Mouse (Mus musculus): ENCODE measurements at regions not wholly inside any gene's neighbourhood (a gene's known extent, or its start where the extent isn't known, plus 50 kb on each side); places are given as distances from the start of the nearest gene placed in this dataset.

DNA sequence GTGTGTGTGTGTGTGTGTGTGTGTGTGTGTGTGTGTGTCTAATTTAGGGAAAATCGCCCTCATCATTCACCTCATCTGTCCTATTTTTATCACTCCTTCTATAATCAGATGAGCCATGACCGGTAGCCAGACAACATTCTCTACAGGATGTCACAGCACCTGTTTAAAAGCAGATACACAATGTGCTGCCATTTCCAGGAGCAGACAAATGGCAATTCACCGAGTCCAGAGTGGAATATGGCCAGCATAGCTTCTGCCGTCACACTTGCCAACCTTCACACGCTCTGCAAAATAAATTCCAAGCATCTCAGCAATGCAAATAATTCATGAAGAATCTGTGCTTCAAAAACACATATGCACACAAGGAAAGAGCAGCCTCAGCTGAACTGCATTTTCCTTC, 88.5 kb upstream of the AI593442 start:
- H3K4me3 ChIP-seq (ENCODE audit: low read depth, low read length): no peak overlapping the region
- H3K36me3 ChIP-seq (ENCODE audit: insufficient read depth): no peaks in the 10 kb centered on the region
- 47% methylated on average over 5 of the region's 5 CpGs for WGBS
- H3K9me3 ChIP-seq (ENCODE audit: low read length): no peaks in the 10 kb centered on the region
- peak; percentile 73 for DNase-seq
- 0 out of 2 replicates have a peak overlapping the region, but pooled peaks have one; percentile 45 for H3K27ac ChIP-seq (ENCODE audit: low read depth, low read length)
- no peak overlapping the region for H3K4me2 ChIP-seq (ENCODE audit: low read depth)
- no peaks in the 10 kb centered on the region for H3K4me1 ChIP-seq (ENCODE audit: insufficient read depth)
- TF ChIP-seq CTCF (IDR thresholded peaks at IDR 0.05; ENCODE audit: low read depth): no peak
- H3K27me3 ChIP-seq (ENCODE audit: insufficient read depth, low read length): no peaks in the 10 kb centered on the region
- H3K9ac ChIP-seq: no peak overlapping the region
- no peak for ATAC-seq

DNA sequence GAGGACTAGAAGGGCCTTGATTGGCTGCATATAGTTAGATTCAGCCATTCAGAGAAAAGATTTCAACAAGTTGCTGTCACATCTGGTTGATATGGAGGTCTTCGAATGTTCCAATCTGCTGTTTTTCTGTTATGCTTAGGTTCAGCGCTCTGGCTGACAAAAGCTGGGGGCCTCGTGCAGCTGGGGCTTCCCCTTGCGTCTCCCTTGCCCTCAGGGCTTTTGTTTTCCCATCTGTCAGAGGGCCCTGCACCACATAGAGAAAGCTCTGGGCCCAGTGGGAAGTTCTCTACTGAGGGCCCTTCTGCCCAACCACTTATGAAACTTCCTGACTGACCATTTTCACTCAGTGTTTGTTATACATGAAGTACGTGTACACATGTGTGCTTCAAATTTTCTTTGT, 86.2 kb upstream of the AI593442 start:
- DNase-seq: no peak
- Histone ChIP-seq H3K4me2 (ENCODE audit: low read depth) (no peak overlapping the region), H3K9ac (no peak overlapping the region), H3K4me1 (ENCODE audit: insufficient read depth) (no peaks in the 10 kb centered on the region), H3K36me3 (ENCODE audit: insufficient read depth) (no peaks in the 10 kb centered on the region), H3K27ac (ENCODE audit: low read depth, low read length) (no peak overlapping the region), H3K27me3 (ENCODE audit: insufficient read depth, low read length) (no peaks in the 10 kb centered on the region), H3K9me3 (ENCODE audit: low read length) (no peaks in the 10 kb centered on the region), H3K4me3 (ENCODE audit: low read depth, low read length) (no peak overlapping the region)
- no peak for TF ChIP-seq CTCF (IDR thresholded peaks at IDR 0.05; ENCODE audit: low read depth)
- 68% methylated on average over 5 of the region's 5 CpGs for WGBS
- no peak for ATAC-seq

DNA sequence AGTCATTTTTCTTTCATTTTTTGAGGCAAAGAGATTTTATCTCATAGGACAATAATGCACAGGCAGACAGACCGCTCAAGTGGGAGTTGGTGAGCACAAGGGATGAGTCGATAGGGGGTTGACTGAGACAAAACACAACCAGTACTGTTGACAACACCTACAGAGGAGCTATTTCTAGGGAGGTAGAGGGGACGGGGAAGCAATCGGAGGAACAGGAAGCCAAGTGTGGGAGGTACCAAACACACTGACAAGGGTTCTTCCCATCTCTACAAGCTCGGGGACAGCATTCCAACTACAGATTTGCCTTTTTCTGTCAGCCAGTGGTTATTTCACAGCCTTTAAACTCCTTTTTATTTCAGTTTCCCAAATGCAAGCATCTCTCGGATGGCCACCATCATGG, 83.3 kb upstream of the AI593442 start:
- TF ChIP-seq CTCF (IDR thresholded peaks at IDR 0.05; ENCODE audit: low read depth): no peak
- H3K4me1 ChIP-seq (ENCODE audit: insufficient read depth): no peaks in the 10 kb centered on the region
- no peaks in the 10 kb centered on the region for H3K9me3 ChIP-seq (ENCODE audit: low read length)
- no peak overlapping the region for H3K4me2 ChIP-seq (ENCODE audit: low read depth)
- 85% methylated on average over 6 of the region's 6 CpGs for WGBS
- H3K9ac ChIP-seq: no peak overlapping the region
- no peaks in the 10 kb centered on the region for H3K36me3 ChIP-seq (ENCODE audit: insufficient read depth)
- H3K27ac ChIP-seq (ENCODE audit: low read depth, low read length): no peak overlapping the region
- H3K27me3 ChIP-seq (ENCODE audit: insufficient read depth, low read length): no peaks in the 10 kb centered on the region
- H3K4me3 ChIP-seq (ENCODE audit: low read depth, low read length): no peak overlapping the region
- no peak for ATAC-seq
- no peak for DNase-seq

DNA sequence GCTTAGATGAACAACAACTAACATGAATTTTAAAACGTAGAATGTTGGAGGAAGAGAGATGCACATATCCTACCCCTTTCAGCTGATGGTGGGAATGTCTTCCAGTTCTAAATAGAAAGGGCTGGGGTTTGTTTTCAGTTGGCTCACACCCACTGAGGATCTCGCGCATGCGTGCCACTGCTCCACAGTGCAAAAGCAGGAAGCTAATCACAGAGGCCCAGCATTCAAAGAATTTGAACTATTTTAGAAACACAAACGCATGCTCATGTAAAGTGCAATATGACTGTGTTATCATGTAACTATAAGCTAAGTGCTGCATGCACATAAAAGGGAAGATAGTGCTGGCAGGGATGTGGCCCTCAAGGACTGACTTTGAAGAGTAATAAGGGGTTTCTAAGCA, 81.7 kb upstream of the AI593442 start:
- Histone ChIP-seq H3K4me2 (ENCODE audit: low read depth) (no peak overlapping the region), H3K36me3 (ENCODE audit: insufficient read depth) (no peaks in the 10 kb centered on the region), H3K4me3 (ENCODE audit: low read depth, low read length) (no peak overlapping the region), H3K27ac (ENCODE audit: low read depth, low read length) (no peak overlapping the region), H3K9ac (no peak overlapping the region), H3K27me3 (ENCODE audit: insufficient read depth, low read length) (no peaks in the 10 kb centered on the region), H3K4me1 (ENCODE audit: insufficient read depth) (no peaks in the 10 kb centered on the region), H3K9me3 (ENCODE audit: low read length) (no peaks in the 10 kb centered on the region)
- no peak for DNase-seq
- ATAC-seq: no peak
- WGBS: 78% methylated on average over 5 of the region's 5 CpGs
- no peak for TF ChIP-seq CTCF (IDR thresholded peaks at IDR 0.05; ENCODE audit: low read depth)

DNA sequence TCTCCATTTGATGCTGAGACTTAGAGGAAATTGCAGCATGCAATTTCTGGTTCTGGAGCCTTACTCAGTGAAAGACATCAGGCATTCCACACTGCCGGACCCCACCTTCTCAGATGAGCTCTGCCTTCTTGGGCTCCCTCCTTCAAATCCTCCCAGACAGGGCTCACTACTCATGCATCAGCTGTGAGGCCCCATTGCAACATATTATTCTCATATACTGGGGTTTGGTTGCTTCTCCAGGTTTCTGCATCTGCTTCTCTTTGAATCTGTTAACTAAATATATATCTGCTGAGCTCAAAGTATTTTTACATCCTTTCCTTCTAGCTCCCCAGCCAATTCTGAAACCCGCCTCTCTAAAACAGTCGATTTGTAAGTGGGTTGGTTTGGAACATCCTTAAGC, 68.8 kb upstream of the AI593442 start:
- WGBS: 67% methylated on average over 3 of the region's 3 CpGs
- H3K9me3 ChIP-seq (ENCODE audit: low read length): no peaks in the 10 kb centered on the region
- TF ChIP-seq CTCF (IDR thresholded peaks at IDR 0.05; ENCODE audit: low read depth): no peak
- no peaks in the 10 kb centered on the region for H3K4me1 ChIP-seq (ENCODE audit: insufficient read depth)
- peak overlapping the region; percentile 47 for H3K27ac ChIP-seq (ENCODE audit: low read depth, low read length)
- DNase-seq (peak; percentile 60), ATAC-seq (peak; percentile 14)
- no peak overlapping the region for H3K4me3 ChIP-seq (ENCODE audit: low read depth, low read length)
- no peak overlapping the region for H3K9ac ChIP-seq
- H3K27me3 ChIP-seq (ENCODE audit: insufficient read depth, low read length): no peaks in the 10 kb centered on the region
- no peaks in the 10 kb centered on the region for H3K36me3 ChIP-seq (ENCODE audit: insufficient read depth)
- no peak overlapping the region for H3K4me2 ChIP-seq (ENCODE audit: low read depth)

DNA sequence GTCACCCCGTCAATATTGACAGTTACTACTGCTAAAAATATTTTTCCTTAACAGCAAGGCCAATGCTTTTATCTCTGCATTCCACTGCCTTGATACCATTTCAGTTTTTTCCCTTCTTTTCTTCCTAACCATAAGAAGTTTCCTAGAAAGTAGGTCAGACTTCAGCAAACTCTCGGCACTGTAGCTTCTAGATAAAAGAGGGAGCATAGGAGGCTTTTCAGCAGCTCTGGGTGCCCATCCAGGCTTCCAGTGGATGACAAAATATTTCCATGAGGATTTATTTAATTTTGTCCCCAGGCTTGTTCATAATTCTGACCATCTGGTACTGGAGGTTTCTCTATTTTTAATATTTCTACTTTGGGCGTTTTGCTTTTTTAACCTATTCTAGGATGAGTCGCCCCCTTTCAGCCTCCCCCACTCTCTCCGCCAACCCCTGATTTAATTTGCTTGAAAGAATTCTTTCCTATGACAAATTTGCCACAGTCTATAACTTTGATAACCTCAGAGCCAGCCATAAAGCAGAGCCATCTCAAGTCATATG, 59.0 kb upstream of the AI593442 start:
- H3K9me3 ChIP-seq (ENCODE audit: low read length): no peaks in the 10 kb centered on the region
- H3K36me3 ChIP-seq (ENCODE audit: insufficient read depth): no peaks in the 10 kb centered on the region
- DNase-seq: no peak

More for the DNA sequence above, 59.0 kb upstream of the AI593442 start:
- no peak for ATAC-seq
- Histone ChIP-seq H3K4me2 (ENCODE audit: low read depth) (no peak overlapping the region), H3K9ac (no peak overlapping the region), H3K4me3 (ENCODE audit: low read depth, low read length) (no peak overlapping the region), H3K4me1 (ENCODE audit: insufficient read depth) (no peaks in the 10 kb centered on the region), H3K27me3 (ENCODE audit: insufficient read depth, low read length) (no peaks in the 10 kb centered on the region), H3K27ac (ENCODE audit: low read depth, low read length) (no peak overlapping the region)
- no peak for TF ChIP-seq CTCF (IDR thresholded peaks at IDR 0.05; ENCODE audit: low read depth)
- 83% methylated on average over 5 of the region's 5 CpGs for WGBS

All from forebrain, postnatal 0 days (tissue).